Mouse (Mus musculus) heart, embryonic 10.5 days (tissue): Measurements from ENCODE around the gene Taf5. TPM values are rescaled to one million over a fixed set of nuclear protein-coding genes. Genes with fewer than 3 reads are reported as not detected.

ENCODE experiments used
- DNase-seq: peaks from one replicate; pipeline ENCODE4 v3.0.0-alpha.2; 2017; ENCODE audit warnings: low spot score
- H3K27ac ChIP-seq: fragments of 300-500 bp; sonication (generic); 2 replicates; pipeline ENCODE4 v1.5.1; 2016; ENCODE audit warnings: mild to moderate bottlenecking
- H3K27me3 ChIP-seq: fragments of 300-500 bp; sonication (generic); 2 replicates; pipeline ENCODE4 v1.6.1; 2016; ENCODE audit warnings: mild to moderate bottlenecking; ENCODE audit not compliant: poor library complexity, insufficient read depth, severe bottlenecking
- H3K36me3 ChIP-seq: fragments of 300-500 bp; sonication (generic); 2 replicates; pipeline ENCODE4 v1.6.1; 2016; ENCODE audit warnings: mild to moderate bottlenecking, moderate library complexity
- H3K4me1 ChIP-seq: fragments of 300-500 bp; sonication (generic); 2 replicates; pipeline ENCODE4 v1.6.1; 2016; ENCODE audit warnings: mild to moderate bottlenecking
- H3K4me3 ChIP-seq: fragments of 300-500 bp; sonication (generic); 2 replicates; pipeline ENCODE4 v1.5.1; 2016; ENCODE audit warnings: mild to moderate bottlenecking, moderate library complexity
- H3K9me3 ChIP-seq: fragments of 300-500 bp; sonication (generic); 2 replicates; pipeline ENCODE4 v1.6.1; 2016; ENCODE audit warnings: mild to moderate bottlenecking, moderate library complexity
- WGBS: fragments of 180-500 bp; shearing (Covaris S2); methylation state at CpG from one replicate; pipeline ENCODE4 v1.1.7; 2016; 5-methylcytosine and 5-hydroxymethylcytosine counted together
- polyA plus RNA-seq: library from polyadenylated mRNA; unstranded; fragments of >200 nt; fragmentation: Nextera tagmentation; extraction: Ambion mirVana; gene quantifications from 2 replicates; pipeline ENCODE4 v1.2.1, GENCODE M21; 2016

Gene Taf5
- polyA plus RNA-seq, 1 experiment from 2014 or later = 7.3 TPM

- peaks cover 58% of the 10 kb centered on the region for H3K36me3 ChIP-seq
- no peaks in the 10 kb centered on the region for H3K4me1 ChIP-seq
- H3K27ac ChIP-seq = no peak overlapping the region
- no peaks in the 10 kb centered on the region for H3K27me3 ChIP-seq
- 87% methylated on average over 3 of the region's 3 CpGs for WGBS
- no peak for DNase-seq
- H3K9me3 ChIP-seq = no peaks in the 10 kb centered on the region
- no peak overlapping the region for H3K4me3 ChIP-seq
These were observed 23.9 kb upstream of the Taf5 start for GRCm38 (mm10) chr19:47043608-47044007.

GRCm38 (mm10) chr19:47046343-47046742, 21.2 kb upstream of the Taf5 start:
- WGBS = 84% methylated on average over 1 of the region's 1 CpGs
- H3K27ac ChIP-seq = no peak overlapping the region
- no peak for DNase-seq
- H3K9me3 ChIP-seq = no peaks in the 10 kb centered on the region
- H3K4me3 ChIP-seq = no peak overlapping the region
- H3K4me1 ChIP-seq = peaks cover 13% of the 10 kb centered on the region
- H3K36me3 ChIP-seq = peaks cover 36% of the 10 kb centered on the region
- H3K27me3 ChIP-seq = no peaks in the 10 kb centered on the region

- Histone ChIP-seq H3K4me3 (no peak overlapping the region), H3K36me3 (peaks cover 36% of the 10 kb centered on the region), H3K27me3 (no peaks in the 10 kb centered on the region), H3K9me3 (no peaks in the 10 kb centered on the region), H3K4me1 (peaks cover 13% of the 10 kb centered on the region), H3K27ac (no peak overlapping the region)
- no peak for DNase-seq
- 78% methylated on average over 13 of the region's 13 CpGs for WGBS
These were observed 20.2 kb upstream of the Taf5 start for GRCm38 (mm10) chr19:47047236-47047833.

GRCm38 (mm10) chr19:47049061-47049460, 18.5 kb upstream of the Taf5 start:
- WGBS = 66% methylated on average over 4 of the region's 4 CpGs
- no peak overlapping the region for H3K27ac ChIP-seq
- peaks cover 31% of the 10 kb centered on the region for H3K36me3 ChIP-seq
- H3K4me1 ChIP-seq = peaks cover 13% of the 10 kb centered on the region
- H3K27me3 ChIP-seq = no peaks in the 10 kb centered on the region
- no peak for DNase-seq
- H3K9me3 ChIP-seq = no peaks in the 10 kb centered on the region
- H3K4me3 ChIP-seq = no peak overlapping the region

- H3K9me3 ChIP-seq = no peaks in the 10 kb centered on the region
- H3K4me3 ChIP-seq = peak overlapping the region; percentile 92
- no peak overlapping the region; the same call in 1 of the 2 replicates for H3K27ac ChIP-seq
- peaks cover 27% of the 10 kb centered on the region for H3K36me3 ChIP-seq
- no peaks in the 10 kb centered on the region for H3K27me3 ChIP-seq
- 6% methylated on average over 7 of the region's 7 CpGs for WGBS
- H3K4me1 ChIP-seq = peaks cover 13% of the 10 kb centered on the region
- DNase-seq = peak; percentile 72
These were observed 17.7 kb upstream of the Taf5 start for GRCm38 (mm10) chr19:47049840-47050239.

GRCm38 (mm10) chr19:47050271-47051032, 17.1 kb upstream of the Taf5 start, which contains the start of gene Pcgf6:
Gene Pcgf6, minus strand, starts transcription at chr19:47050906.
- DNase-seq = peak; percentile 93
- WGBS = under 1% methylated on average over 75 of the region's 75 CpGs
- H3K4me1 ChIP-seq = peaks cover 13% of the 10 kb centered on the region
- H3K27ac ChIP-seq = peak within 1 kb of the TSS; percentile 96
- peak within 1 kb of the TSS; percentile 92 for H3K4me3 ChIP-seq
- H3K9me3 ChIP-seq = no peaks in the 10 kb centered on the region
- peaks cover 23% of the 10 kb centered on the region for H3K36me3 ChIP-seq
- H3K27me3 ChIP-seq = no peaks in the 10 kb centered on the region

GRCm38 (mm10) chr19:47052927-47053326, 14.6 kb upstream of the Taf5 start:
- no peaks in the 10 kb centered on the region for H3K9me3 ChIP-seq
- 79% methylated on average over 4 of the region's 4 CpGs for WGBS
- no peak for DNase-seq
- H3K27me3 ChIP-seq = no peaks in the 10 kb centered on the region
- peaks cover 13% of the 10 kb centered on the region for H3K4me1 ChIP-seq
- no peak overlapping the region for H3K27ac ChIP-seq
- H3K36me3 ChIP-seq = no peaks in the 10 kb centered on the region
- no peak overlapping the region for H3K4me3 ChIP-seq

GRCm38 (mm10) chr19:47053471-47053870, 14.1 kb upstream of the Taf5 start:
- Histone ChIP-seq H3K4me3 (no peak overlapping the region), H3K36me3 (no peaks in the 10 kb centered on the region), H3K9me3 (no peaks in the 10 kb centered on the region), H3K27ac (no peak overlapping the region), H3K27me3 (no peaks in the 10 kb centered on the region), H3K4me1 (peaks cover 13% of the 10 kb centered on the region)
- DNase-seq = no peak
- WGBS = 77% methylated on average over 4 of the region's 4 CpGs

GRCm38 (mm10) chr19:47057684-47058083, 9.9 kb upstream of the Taf5 start:
- Histone ChIP-seq H3K27ac (no peak overlapping the region), H3K4me3 (no peak overlapping the region)
- 75% methylated on average over 1 of the region's 1 CpGs for WGBS

GRCm38 (mm10) chr19:47065860-47066259, 1.7 kb upstream of the Taf5 start:
- H3K9me3 ChIP-seq = no peaks in the 10 kb centered on the region
- peaks cover 2% of the 10 kb centered on the region; the same call in 1 of the 2 replicates for H3K36me3 ChIP-seq
- no peak overlapping the region for H3K27ac ChIP-seq
- no peak overlapping the region for H3K4me3 ChIP-seq
- WGBS = 83% methylated on average over 3 of the region's 3 CpGs
- no peaks in the 10 kb centered on the region; the same call in 1 of the 2 replicates for H3K27me3 ChIP-seq
- H3K4me1 ChIP-seq = peaks cover 11% of the 10 kb centered on the region; the same call in 1 of the 2 replicates
- no peak for DNase-seq

More at GRCm38 (mm10) chr19:47057684-47058083, 9.9 kb upstream of the Taf5 start:
- Histone ChIP-seq H3K36me3 (no peaks in the 10 kb centered on the region), H3K9me3 (no peaks in the 10 kb centered on the region), H3K27me3 (no peaks in the 10 kb centered on the region), H3K4me1 (no peaks in the 10 kb centered on the region)
- no peak for DNase-seq

- Histone ChIP-seq H3K27me3 (no peaks in the 10 kb centered on the region; the same call in 1 of the 2 replicates), H3K27ac (peak overlapping the region; percentile 96), H3K36me3 (peaks cover 23% of the 10 kb centered on the region), H3K4me1 (peaks cover 11% of the 10 kb centered on the region; the same call in 1 of the 2 replicates), H3K4me3 (peak overlapping the region; percentile 100), H3K9me3 (no peaks in the 10 kb centered on the region)
- DNase-seq = peak; percentile 96
- under 1% methylated on average over 72 of the region's 72 CpGs for WGBS
These were observed 522 bp downstream of the Taf5 start for GRCm38 (mm10) chr19:47067924-47068611.

GRCm38 (mm10) chr19:47088226-47088625, 20.7 kb downstream of the Taf5 start:
- Histone ChIP-seq H3K4me3 (no peak overlapping the region), H3K27me3 (no peaks in the 10 kb centered on the region), H3K9me3 (no peaks in the 10 kb centered on the region), H3K36me3 (peaks cover 54% of the 10 kb centered on the region), H3K4me1 (peaks cover 21% of the 10 kb centered on the region; the same call in 1 of the 2 replicates), H3K27ac (no peak overlapping the region)
- DNase-seq = no peak
- WGBS = 89% methylated on average over 3 of the region's 3 CpGs
